Mouse (Mus musculus) stomach, embryonic 16.5 days (tissue): ENCODE results near the gene Il1rap. TPM values are rescaled to one million over a fixed set of nuclear protein-coding genes. Genes with fewer than 3 reads are reported as not detected.

Source experiments
- ATAC-seq: fragments of 200-750 bp; cut with Nextera tagmentation; 2 replicates; pipeline ENCODE4 v1.8.0; 2017; ENCODE audit warnings: moderate number of reproducible peaks, moderate TSS enrichment; ENCODE audit not compliant: insufficient read depth, low FRiP score
- H3K27ac ChIP-seq: fragments of 300-500 bp; sonication (generic); 2 replicates; pipeline ENCODE4 v1.5.1; 2014; ENCODE audit warnings: low read length
- H3K27me3 ChIP-seq: fragments of 300-500 bp; sonication (generic); 2 replicates; pipeline ENCODE4 v1.6.1; 2014; ENCODE audit warnings: low read length, control low read depth, mixed read lengths; ENCODE audit not compliant: control insufficient read depth, insufficient read depth
- H3K36me3 ChIP-seq: fragments of 300-500 bp; sonication (generic); 2 replicates; pipeline ENCODE4 v1.6.1; 2014; ENCODE audit warnings: low read length; ENCODE audit not compliant: control insufficient read depth, insufficient read depth
- H3K4me1 ChIP-seq: fragments of 300-500 bp; sonication (generic); 2 replicates; pipeline ENCODE4 v1.6.1; 2014; ENCODE audit warnings: low read length, control low read depth, mixed read lengths; ENCODE audit not compliant: control insufficient read depth, insufficient read depth
- H3K4me2 ChIP-seq: fragments of 300-500 bp; sonication (generic); 2 replicates; pipeline ENCODE4 v1.6.1; 2014; ENCODE audit warnings: low read depth, low read length, mixed read lengths
- H3K4me3 ChIP-seq: fragments of 300-500 bp; sonication (generic); replicated peaks from 2 replicates; pipeline ENCODE4 v1.5.1; 2014; ENCODE audit warnings: mild to moderate bottlenecking, low read length
- H3K9ac ChIP-seq: fragments of 300-500 bp; sonication (generic); 2 replicates; pipeline ENCODE4 v1.6.1; 2014; ENCODE audit warnings: low read length
- H3K9me3 ChIP-seq: fragments of 300-500 bp; sonication (generic); replicated peaks from 2 replicates; pipeline ENCODE4 v1.6.1; 2016; ENCODE audit warnings: low read length, control low read depth; ENCODE audit not compliant: control insufficient read depth
- WGBS: fragments of 180-500 bp; shearing (Covaris S2); extraction: QIAGEN DNeasy Blood & Tissue Kit; methylation state at CpG from one replicate; pipeline ENCODE4 v1.1.7; 2014; 5-methylcytosine and 5-hydroxymethylcytosine counted together
- polyA plus RNA-seq: library from polyadenylated mRNA; unstranded; fragments of >200 nt; fragmentation: Nextera tagmentation; extraction: Ambion mirVana; gene quantifications from 2 replicates; pipeline ENCODE4 v1.2.1, GENCODE M21; 2015

The Il1rap gene
- 9.0 and 10.2 TPM in 2 replicates for polyA plus RNA-seq

DNA sequence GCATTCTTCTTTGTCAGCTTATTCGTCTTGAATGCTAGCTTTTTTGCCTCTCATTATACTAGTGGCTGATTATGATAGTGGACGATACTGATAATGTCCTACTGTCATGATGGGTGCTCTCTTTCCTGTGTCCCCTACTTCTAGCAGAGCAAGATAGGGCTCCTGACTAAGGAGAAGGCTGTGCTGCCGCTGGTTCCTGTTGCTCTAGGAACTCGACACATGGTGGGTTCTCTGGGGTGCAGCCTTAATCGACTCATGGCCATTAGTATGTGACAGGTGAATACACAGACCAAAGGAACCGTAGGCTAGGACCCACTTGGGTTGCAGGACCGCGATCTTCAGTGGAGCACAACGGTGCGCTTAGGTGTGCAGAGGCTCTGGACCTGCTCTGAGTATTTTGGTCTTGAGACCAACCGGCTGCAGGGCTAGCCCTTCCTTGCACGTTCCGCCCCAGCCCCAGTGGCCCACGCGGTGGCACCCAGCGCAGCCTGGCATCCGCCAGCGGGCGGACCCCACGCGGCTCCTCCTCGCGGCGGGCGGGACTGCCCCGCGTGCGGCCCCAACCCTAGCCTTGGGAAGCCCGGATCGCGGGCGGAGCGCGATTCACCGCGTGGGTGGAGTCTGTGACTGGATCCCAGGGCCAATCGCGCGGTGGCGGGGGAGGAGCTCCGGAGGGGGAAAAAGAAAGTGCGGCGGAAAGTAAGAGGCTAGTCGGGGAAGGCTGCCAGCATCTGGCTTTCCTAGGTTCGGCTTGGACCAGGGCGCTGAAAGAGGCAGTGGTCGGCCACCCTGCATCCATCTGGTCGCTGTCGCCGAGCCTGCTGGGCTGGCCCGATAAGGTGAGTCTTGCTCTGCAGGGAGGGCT lies at the start of gene Il1rap:
TSS of gene Il1rap (plus strand) at position 657 of the 865 bp plus-strand sequence.
- 3% methylated on average over 50 of the region's 51 CpGs for WGBS
- Histone ChIP-seq H3K4me2 (peak within 1 kb of the TSS; percentile 80), H3K36me3 (no peaks in the 10 kb centered on the region), H3K9ac (peak within 1 kb of the TSS; percentile 87), H3K4me1 (peaks cover 11% of the 10 kb centered on the region), H3K4me3 (peak within 1 kb of the TSS; percentile 93), H3K27me3 (0 out of 2 replicates have a peak, but pooled peaks cover 2% of the 10 kb centered on the region), H3K9me3 (no peaks in the 10 kb centered on the region), H3K27ac (peak within 1 kb of the TSS; percentile 69)
- ATAC-seq, result peak; percentile 97

DNA sequence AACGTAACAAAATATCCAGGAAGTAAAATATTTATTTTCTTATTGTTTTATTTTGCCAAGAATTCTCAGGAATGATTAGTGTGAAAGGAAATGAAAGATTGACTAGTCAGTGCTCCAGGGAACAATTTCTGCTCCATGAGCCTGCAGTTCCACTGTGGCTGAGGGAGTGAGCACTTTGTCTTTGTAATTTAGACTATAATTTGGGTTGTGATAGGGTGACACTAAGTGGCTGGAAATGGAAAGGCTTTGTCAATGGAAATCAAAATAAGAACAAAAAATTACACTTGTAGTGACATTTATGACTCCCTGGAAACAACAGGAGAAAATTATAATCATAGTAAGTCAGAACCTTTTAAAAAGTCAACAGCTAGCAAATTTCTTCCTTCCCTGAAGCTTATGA lies 49.2 kb upstream of the Il1rap start:
- 72% methylated on average over 1 of the region's 1 CpGs for WGBS
- Histone ChIP-seq H3K9me3 (no peaks in the 10 kb centered on the region), H3K4me1 (0 out of 2 replicates have a peak, but pooled peaks cover 7% of the 10 kb centered on the region), H3K36me3 (no peaks in the 10 kb centered on the region), H3K4me3 (no peak overlapping the region), H3K27ac (no peak overlapping the region), H3K27me3 (no peaks in the 10 kb centered on the region), H3K4me2 (no peak overlapping the region), H3K9ac (no peak overlapping the region)
- no peak for ATAC-seq

DNA sequence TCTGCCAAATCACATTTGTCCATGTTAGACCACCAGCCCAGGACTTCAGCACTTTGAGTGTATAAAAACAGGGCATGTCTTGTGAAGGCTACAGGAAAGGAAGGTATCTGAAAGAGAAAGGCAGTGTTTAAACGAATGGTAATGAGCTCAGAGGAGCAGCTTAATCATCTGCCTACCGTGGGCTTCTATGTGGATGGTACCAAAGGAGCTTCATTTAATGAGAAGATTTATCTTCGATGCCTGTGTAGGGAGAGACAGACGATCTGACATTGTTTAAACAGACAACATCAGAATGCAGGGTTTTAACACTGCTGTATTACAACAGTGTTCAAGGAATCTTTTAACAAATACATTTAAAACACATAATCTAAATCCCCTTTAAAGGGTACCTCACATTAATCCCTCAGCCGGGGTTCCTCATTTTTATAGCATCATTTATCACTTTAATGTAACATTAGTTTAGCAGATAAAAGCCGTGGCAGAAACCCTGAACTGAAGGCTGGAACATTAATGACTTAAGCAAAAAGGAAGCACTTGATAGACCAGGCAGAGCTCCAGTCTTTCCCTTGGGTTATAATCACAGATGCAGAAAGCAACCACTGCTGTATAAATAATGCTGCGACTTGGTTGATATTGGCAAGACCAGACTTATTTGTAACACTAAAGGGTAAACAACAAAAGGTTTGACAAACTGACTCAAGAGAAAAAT lies 35.2 kb upstream of the Il1rap start:
- Histone ChIP-seq H3K4me1 (no peaks in the 10 kb centered on the region), H3K4me2 (no peak overlapping the region), H3K27me3 (no peaks in the 10 kb centered on the region), H3K9ac (no peak overlapping the region), H3K36me3 (no peaks in the 10 kb centered on the region), H3K4me3 (no peak overlapping the region), H3K27ac (no peak overlapping the region), H3K9me3 (no peaks in the 10 kb centered on the region)
- 13% methylated on average over 7 of the region's 7 CpGs for WGBS
- 0 out of 2 replicates have a peak, but pooled peaks have one; percentile 13 for ATAC-seq

DNA sequence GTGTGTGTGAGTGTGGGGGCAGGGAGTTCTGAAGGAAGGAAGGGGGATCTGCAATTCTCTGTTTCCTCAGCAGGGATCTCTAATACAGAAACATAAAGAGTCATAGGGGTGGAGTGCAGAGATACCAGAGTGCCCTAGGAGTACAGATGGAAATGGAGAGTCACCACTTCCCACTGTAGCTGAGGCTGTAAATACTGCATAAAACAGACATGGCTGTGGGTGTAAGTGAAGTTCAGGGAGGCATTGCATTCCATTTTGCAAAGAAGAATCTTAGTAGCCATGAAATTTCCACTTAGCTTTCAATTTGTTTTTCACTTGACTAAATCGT lies 34.7 kb upstream of the Il1rap start:
- 46% methylated on average over 1 of the region's 1 CpGs for WGBS
- no peak overlapping the region for H3K9ac ChIP-seq

DNA sequence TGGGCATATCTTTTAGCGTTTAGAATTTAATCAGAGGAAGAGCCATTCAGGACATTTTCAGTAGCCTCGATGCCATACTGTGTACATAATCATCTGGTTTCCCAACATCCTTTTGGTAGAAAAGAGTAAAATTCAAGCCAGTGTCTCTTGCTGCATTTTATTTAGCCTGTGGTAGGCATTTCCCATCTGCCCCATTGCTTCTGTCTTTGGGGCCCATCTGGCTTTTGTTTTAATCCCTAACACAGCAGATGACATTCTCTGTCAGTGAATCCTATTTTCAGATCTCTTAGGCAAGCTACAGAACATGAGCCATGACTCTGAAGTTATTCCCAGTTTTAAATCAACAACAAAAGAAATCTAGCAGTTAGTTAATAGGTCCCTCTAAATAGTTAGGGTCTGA lies 32.3 kb upstream of the Il1rap start:
- H3K9me3 ChIP-seq, result no peaks in the 10 kb centered on the region
- no peaks in the 10 kb centered on the region for H3K4me1 ChIP-seq
- no peak overlapping the region for H3K9ac ChIP-seq
- no peaks in the 10 kb centered on the region for H3K36me3 ChIP-seq
- WGBS, result 90% methylated on average over 2 of the region's 2 CpGs
- no peak overlapping the region for H3K4me2 ChIP-seq
- no peaks in the 10 kb centered on the region for H3K27me3 ChIP-seq
- ATAC-seq, result no peak
- no peak overlapping the region for H3K4me3 ChIP-seq
- H3K27ac ChIP-seq, result no peak overlapping the region

More for the DNA sequence above, 34.7 kb upstream of the Il1rap start:
- no peak for ATAC-seq
- Histone ChIP-seq H3K9me3 (no peaks in the 10 kb centered on the region), H3K4me1 (no peaks in the 10 kb centered on the region), H3K27me3 (no peaks in the 10 kb centered on the region), H3K4me3 (no peak overlapping the region), H3K4me2 (no peak overlapping the region), H3K27ac (no peak overlapping the region), H3K36me3 (no peaks in the 10 kb centered on the region)

DNA sequence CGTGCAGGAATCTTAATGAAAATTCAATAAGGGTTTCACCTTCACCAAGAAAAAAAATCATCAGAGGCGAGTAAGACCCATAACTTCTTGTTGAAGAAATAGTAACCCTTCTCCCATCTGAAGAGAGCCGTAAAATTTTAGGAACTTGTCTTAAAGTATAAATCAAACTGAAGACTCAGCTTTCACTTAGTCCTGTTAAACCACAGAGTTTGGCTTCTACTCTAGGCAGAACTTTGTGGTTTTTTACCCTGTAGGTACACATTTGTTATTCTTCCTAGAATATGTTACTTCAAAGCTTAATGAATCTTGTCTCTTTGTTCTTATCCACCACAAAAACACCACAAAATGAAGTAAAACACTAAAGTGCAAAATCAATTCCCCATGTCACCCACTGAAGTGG lies 29.3 kb upstream of the Il1rap start:
- Histone ChIP-seq H3K9ac (no peak overlapping the region), H3K27ac (no peak overlapping the region), H3K9me3 (no peaks in the 10 kb centered on the region), H3K36me3 (no peaks in the 10 kb centered on the region), H3K4me1 (no peaks in the 10 kb centered on the region), H3K4me2 (no peak overlapping the region), H3K4me3 (no peak overlapping the region), H3K27me3 (no peaks in the 10 kb centered on the region)
- WGBS, result 73% methylated on average over 3 of the region's 3 CpGs
- ATAC-seq, result no peak

DNA sequence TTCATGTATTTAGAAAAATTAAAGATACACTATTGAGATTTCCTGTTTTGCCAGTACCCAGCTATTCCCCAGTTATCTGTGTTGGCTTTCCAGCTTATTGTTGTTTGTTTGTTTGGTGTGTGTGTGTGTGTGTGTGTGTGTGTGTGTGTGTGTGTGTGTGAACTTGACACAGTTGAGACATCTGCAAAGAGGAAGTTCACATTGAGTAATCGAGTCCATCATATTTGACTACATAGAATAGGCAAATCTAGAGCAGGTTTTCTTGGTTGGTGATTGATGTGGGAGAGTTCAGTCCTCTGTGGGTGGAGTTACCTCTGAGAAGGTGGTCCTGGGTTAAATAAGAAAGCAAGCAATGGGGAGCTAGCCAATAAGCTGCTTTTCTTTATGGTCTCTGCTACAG lies 22.7 kb upstream of the Il1rap start:
- Histone ChIP-seq H3K4me2 (no peak overlapping the region), H3K27me3 (no peaks in the 10 kb centered on the region), H3K36me3 (no peaks in the 10 kb centered on the region), H3K9ac (no peak overlapping the region), H3K27ac (no peak overlapping the region), H3K4me3 (no peak overlapping the region), H3K9me3 (no peaks in the 10 kb centered on the region), H3K4me1 (no peaks in the 10 kb centered on the region)
- WGBS, result 71% methylated on average over 1 of the region's 1 CpGs
- no peak for ATAC-seq

DNA sequence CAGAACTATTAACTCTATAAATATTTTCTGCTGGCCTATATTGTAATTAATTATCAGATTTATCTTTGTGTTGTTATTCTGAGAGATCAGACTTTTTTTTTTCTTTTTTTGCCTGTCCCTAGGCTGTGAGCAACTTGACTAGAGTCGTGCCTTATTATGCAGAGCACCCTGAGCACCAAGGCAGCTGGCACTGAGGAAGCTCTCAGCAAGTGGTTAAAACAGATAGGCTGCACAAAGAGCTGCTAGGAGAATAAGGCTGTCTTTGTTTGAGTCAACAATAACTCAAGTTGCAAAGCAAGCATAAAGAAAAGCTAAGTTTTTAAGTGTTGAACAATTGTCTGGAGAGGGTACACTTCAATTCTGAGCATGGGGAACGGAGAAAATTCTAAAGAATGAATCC lies 19.8 kb upstream of the Il1rap start:
- no peaks in the 10 kb centered on the region for H3K27me3 ChIP-seq
- H3K4me2 ChIP-seq, result no peak overlapping the region
- no peak for ATAC-seq
- no peaks in the 10 kb centered on the region for H3K36me3 ChIP-seq
- H3K9ac ChIP-seq, result no peak overlapping the region
- H3K4me1 ChIP-seq, result no peaks in the 10 kb centered on the region
- no peak overlapping the region for H3K27ac ChIP-seq
- 51% methylated on average over 2 of the region's 2 CpGs for WGBS
- no peaks in the 10 kb centered on the region for H3K9me3 ChIP-seq
- no peak overlapping the region for H3K4me3 ChIP-seq

DNA sequence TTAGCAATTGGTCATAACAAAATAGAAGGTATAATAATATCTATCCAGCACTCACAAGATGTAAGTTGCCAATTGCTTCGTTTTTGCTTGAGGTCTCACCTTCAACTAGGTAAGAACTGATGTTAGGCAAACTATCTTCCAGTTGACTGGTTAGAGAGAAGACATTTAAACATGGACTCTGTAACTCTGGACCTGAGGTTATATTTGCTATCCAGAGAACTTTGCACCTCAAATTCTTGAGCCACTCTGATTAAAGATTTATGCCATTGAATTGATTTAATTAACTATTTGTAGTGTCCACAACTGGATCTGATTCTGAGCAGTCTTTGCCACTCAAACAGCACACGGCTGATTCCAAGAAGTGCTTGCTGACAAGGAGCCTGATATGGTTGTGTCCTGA lies 18.7 kb upstream of the Il1rap start:
- no peak overlapping the region for H3K27ac ChIP-seq
- H3K27me3 ChIP-seq, result no peaks in the 10 kb centered on the region
- ATAC-seq, result no peak
- H3K9ac ChIP-seq, result no peak overlapping the region
- no peaks in the 10 kb centered on the region for H3K9me3 ChIP-seq
- 79% methylated on average over 2 of the region's 2 CpGs for WGBS
- no peaks in the 10 kb centered on the region for H3K4me1 ChIP-seq
- H3K36me3 ChIP-seq, result no peaks in the 10 kb centered on the region
- H3K4me3 ChIP-seq, result no peak overlapping the region
- H3K4me2 ChIP-seq, result no peak overlapping the region
